Mouse (Mus musculus): ENCODE measurements around the gene Apex1.
"Not testable (repeated sequence)": the region's sequence is repeated elsewhere in the genome, so short reads cannot be mapped to it uniquely, and the experiment has no call there.

The Apex1 gene

GRCm38 (mm10) chr14:50924281-50925064 is at the start of gene Apex1, which contains the start of gene Osgep:
Apex1 (plus strand) TSS chr14:50924968.
Osgep (minus strand) TSS chr14:50924893.
- DNase-seq (ENCODE audit: low spot score in 2 of 2) = peak; percentile 94 to 97

- no peak for DNase-seq (ENCODE audit: low spot score in 2 of 2)
Observed at GRCm38 (mm10) chr14:50875175-50875574, 49.6 kb upstream of the Apex1 start.

- DNase-seq (ENCODE audit: low spot score in 2 of 2) = no peak
Observed at GRCm38 (mm10) chr14:50875591-50876230, 49.1 kb upstream of the Apex1 start.

- DNase-seq (ENCODE audit: low spot score in 2 of 2) = no peak
Observed at GRCm38 (mm10) chr14:50876236-50876950, 48.4 kb upstream of the Apex1 start.

GRCm38 (mm10) chr14:50891621-50892020 is 33.1 kb upstream of the Apex1 start:
- no peak for DNase-seq (ENCODE audit: low spot score in 2 of 2)

- DNase-seq (ENCODE audit: low spot score in 2 of 2) = no peak
Observed at GRCm38 (mm10) chr14:50892091-50892490, 32.7 kb upstream of the Apex1 start.

GRCm38 (mm10) chr14:50892541-50893459 is 32.0 kb upstream of the Apex1 start:
- DNase-seq (ENCODE audit: low spot score in 2 of 2) = no peak

- no peak for DNase-seq (ENCODE audit: low spot score in 2 of 2)
Observed at GRCm38 (mm10) chr14:50895407-50895806, 29.4 kb upstream of the Apex1 start.

GRCm38 (mm10) chr14:50895985-50896746 is 28.6 kb upstream of the Apex1 start:
- DNase-seq (ENCODE audit: low spot score in 2 of 2) = peak in 1 of 2 experiments; percentile 31

- DNase-seq (ENCODE audit: low spot score in 2 of 2) = no peak
Observed at GRCm38 (mm10) chr14:50896747-50897373, 27.9 kb upstream of the Apex1 start.

GRCm38 (mm10) chr14:50897374-50897765 is 27.4 kb upstream of the Apex1 start, which contains the start of gene Klhl33:
Klhl33 (minus strand) TSS chr14:50897507.
- DNase-seq (ENCODE audit: low spot score in 2 of 2) = no peak

- DNase-seq (ENCODE audit: low spot score in 2 of 2) = not testable (repeated sequence)
Observed at GRCm38 (mm10) chr14:50897992-50898391, 26.8 kb upstream of the Apex1 start.

- DNase-seq (ENCODE audit: low spot score in 2 of 2) = no peak
Observed at GRCm38 (mm10) chr14:50903973-50904827, 20.6 kb upstream of the Apex1 start.

- DNase-seq (ENCODE audit: low spot score in 2 of 2) = no peak
Observed at GRCm38 (mm10) chr14:50904828-50905129, 20.0 kb upstream of the Apex1 start.

- DNase-seq (ENCODE audit: low spot score in 2 of 2) = not testable (repeated sequence)
Observed at GRCm38 (mm10) chr14:50905327-50905726, 19.4 kb upstream of the Apex1 start.

- DNase-seq (ENCODE audit: low spot score in 2 of 2) = no peak
Observed at GRCm38 (mm10) chr14:50908126-50908525, 16.6 kb upstream of the Apex1 start.

GRCm38 (mm10) chr14:50911356-50911755 is 13.4 kb upstream of the Apex1 start:
- DNase-seq (ENCODE audit: low spot score in 2 of 2) = no peak

GRCm38 (mm10) chr14:50923437-50923836 is 1.3 kb upstream of the Apex1 start:
- not testable (repeated sequence) for DNase-seq (ENCODE audit: low spot score in 2 of 2)
